Mouse (Mus musculus) liver, adult 2 months (tissue): Measurements from ENCODE around the gene Trim66. TPM values are rescaled to one million over a fixed set of nuclear protein-coding genes. Genes with fewer than 3 reads are reported as not detected.

Experiments used
- DNase-seq: peaks from one replicate; pipeline ENCODE4 v3.0.0-alpha.2; 2011; ENCODE audit warnings: low read depth, low spot score; ENCODE audit errors: extremely low read depth
- H3K27ac ChIP-seq: fragments of 200-500 bp; replicated peaks from 2 replicates; pipeline ENCODE4 v1.5.1; 2012; ENCODE audit warnings: low read depth, mild to moderate bottlenecking, control low read depth, inconsistent platforms, low read length; ENCODE audit not compliant: insufficient read depth
- H3K27me3 ChIP-seq: fragments of 200-500 bp; 2 replicates; pipeline ENCODE4 v1.6.1; 2012; ENCODE audit warnings: mild to moderate bottlenecking, moderate library complexity, low read length, inconsistent platforms; ENCODE audit not compliant: control insufficient read depth, insufficient read depth
- H3K36me3 ChIP-seq: fragments of 200-500 bp; 2 replicates; pipeline ENCODE4 v1.6.1; 2012; ENCODE audit warnings: low read length, inconsistent platforms; ENCODE audit not compliant: control insufficient read depth, insufficient read depth
- H3K4me1 ChIP-seq: fragments of 200-500 bp; 2 replicates; pipeline ENCODE4 v1.6.1; 2011; ENCODE audit warnings: low read length; ENCODE audit not compliant: control insufficient read depth, insufficient read depth
- H3K4me3 ChIP-seq: fragments of 200-500 bp; 2 replicates; pipeline ENCODE4 v1.5.1; 2011; ENCODE audit warnings: low read depth, mild to moderate bottlenecking, control low read depth, low read length, moderate library complexity; ENCODE audit not compliant: insufficient read depth
- H3K79me2 ChIP-seq: fragments of 200-500 bp; 2 replicates; pipeline ENCODE4 v1.6.1; 2012; ENCODE audit warnings: inconsistent platforms, mild to moderate bottlenecking, low read length, moderate library complexity; ENCODE audit not compliant: control insufficient read depth, insufficient read depth
- H3K9ac ChIP-seq: fragments of 200-500 bp; 2 replicates; pipeline ENCODE4 v1.6.1; 2012; ENCODE audit warnings: low read depth, mild to moderate bottlenecking, control low read depth, inconsistent platforms, low read length
- CTCF ChIP-seq: fragments of 200-500 bp; IDR thresholded peaks from 2 replicates; pipeline ENCODE4 v1.5.1; 2011; ENCODE audit warnings: low read depth, low read length, control low read depth
- POLR2A ChIP-seq: fragments of 200-500 bp; IDR thresholded peaks from 2 replicates; pipeline ENCODE4 v1.6.1; 2011; ENCODE audit warnings: low read length, control low read depth; ENCODE audit not compliant: insufficient read depth; ENCODE audit errors: extremely low read depth
- WGBS: fragments of 180-500 bp; shearing (Covaris S2); methylation state at CpG from one replicate; pipeline ENCODE4 v1.1.7; 2018; 5-methylcytosine and 5-hydroxymethylcytosine counted together
- polyA plus RNA-seq: library from polyadenylated mRNA; depleted of rRNA; stranded (reverse); fragments of >200 nt; gene quantifications from 2 replicates; pipeline ENCODE4 v1.2.3, GENCODE M21; 2012
- total RNA-seq: library from RNA; depleted of rRNA; stranded (reverse); fragments of >200 nt; gene quantifications from 2 replicates; pipeline ENCODE4 v1.2.3, GENCODE M21; 2014

The Trim66 gene
- total and polyA plus RNA-seq, 2 experiments, result under 0.01 to 0.06 TPM

DNA sequence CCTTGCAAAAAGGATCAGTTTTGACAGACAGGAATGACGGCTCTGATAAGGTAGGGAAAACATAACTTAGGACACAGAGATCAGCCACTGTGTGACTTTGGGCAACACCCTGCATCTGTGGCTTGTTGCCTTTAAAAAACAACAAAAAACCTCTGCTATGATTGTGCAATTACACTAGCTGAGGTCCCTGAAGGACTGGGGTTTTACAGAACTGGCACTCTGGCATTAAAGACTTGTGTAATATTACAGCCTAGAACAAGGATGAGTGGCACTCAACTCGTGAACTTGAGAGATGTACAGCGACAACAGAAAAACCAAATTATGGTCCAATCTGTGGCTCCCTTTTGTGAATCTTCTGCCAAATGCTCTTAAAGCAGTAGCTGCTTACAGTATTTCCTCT, 16.8 kb upstream of the Trim66 start:
- Histone ChIP-seq H3K36me3 (peaks cover 49% of the 10 kb centered on the region), H3K79me2 (peaks cover 3% of the 10 kb centered on the region; the same call in 1 of the 2 replicates), H3K27me3 (no peaks in the 10 kb centered on the region), H3K4me1 (peaks cover 31% of the 10 kb centered on the region), H3K27ac (peak overlapping the region; percentile 51), H3K9ac (no peak overlapping the region), H3K4me3 (no peak overlapping the region)
- peak; percentile 74 for DNase-seq
- no peak for TF ChIP-seq CTCF
- no peak for TF ChIP-seq POLR2A
- 20% methylated on average over 3 of the region's 3 CpGs for WGBS

DNA sequence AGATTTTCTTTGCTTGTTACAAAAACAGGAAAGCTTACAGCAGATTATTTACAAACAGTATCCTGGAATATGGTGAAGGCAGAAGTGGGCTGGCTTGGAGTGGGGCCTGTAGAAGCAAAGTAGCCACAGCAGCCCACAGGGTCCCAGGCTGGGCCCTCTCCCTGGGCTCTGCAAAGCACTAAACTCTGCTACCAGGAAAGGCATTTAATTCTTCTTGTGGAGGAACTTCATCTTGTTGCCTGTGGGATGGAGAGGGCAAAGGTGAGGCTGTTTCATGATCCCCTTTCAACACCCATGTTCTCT, 16.5 kb upstream of the Trim66 start:
- H3K27ac ChIP-seq, result peak overlapping the region; percentile 51
- H3K9ac ChIP-seq, result no peak overlapping the region
- no peaks in the 10 kb centered on the region for H3K27me3 ChIP-seq
- H3K4me3 ChIP-seq, result no peak overlapping the region
- DNase-seq, result no peak
- H3K36me3 ChIP-seq, result peaks cover 49% of the 10 kb centered on the region
- peaks cover 31% of the 10 kb centered on the region for H3K4me1 ChIP-seq
- H3K79me2 ChIP-seq, result peaks cover 7% of the 10 kb centered on the region; the same call in 1 of the 2 replicates
- TF ChIP-seq CTCF (no peak), POLR2A (no peak)

DNA sequence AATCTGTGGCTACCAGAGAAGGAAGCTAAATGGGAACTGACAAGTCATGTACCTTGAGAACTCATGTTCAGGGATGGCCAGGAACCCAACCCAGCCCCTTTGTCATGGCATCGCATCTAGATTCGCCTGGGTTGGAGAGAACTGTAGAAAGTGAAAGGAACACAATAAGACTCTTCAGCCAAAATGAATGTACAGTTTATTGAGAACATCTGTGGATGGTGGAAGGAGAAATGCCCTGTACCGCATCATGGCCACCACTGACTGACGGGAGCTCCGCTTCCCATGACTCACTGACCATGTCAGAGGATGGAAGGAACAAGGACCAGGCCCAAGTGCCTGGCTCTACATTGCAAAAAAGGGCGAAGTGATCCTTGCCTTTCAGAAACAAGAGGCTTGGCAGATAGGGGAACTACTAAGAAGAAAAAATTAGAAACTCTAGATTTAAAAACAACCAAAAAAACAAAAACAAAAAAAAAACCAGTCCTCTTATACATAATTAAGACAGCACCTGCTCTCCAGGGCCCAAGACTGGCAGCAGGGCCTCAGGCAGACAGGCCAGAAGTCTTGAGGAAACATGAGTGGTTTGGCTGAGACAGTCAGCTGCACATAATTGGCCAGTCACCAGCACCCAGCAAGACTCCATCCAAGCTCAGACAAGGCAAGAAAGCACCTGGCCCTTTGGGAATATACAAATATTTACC, 16.0 kb upstream of the Trim66 start:
- Histone ChIP-seq H3K4me3 (no peak overlapping the region), H3K27me3 (no peaks in the 10 kb centered on the region), H3K4me1 (peaks cover 31% of the 10 kb centered on the region), H3K9ac (no peak overlapping the region), H3K36me3 (peaks cover 49% of the 10 kb centered on the region), H3K79me2 (peaks cover 10% of the 10 kb centered on the region; the same call in 1 of the 2 replicates), H3K27ac (peak overlapping the region; percentile 51)
- 85% methylated on average over 6 of the region's 6 CpGs for WGBS
- DNase-seq, result no peak
- TF ChIP-seq POLR2A (no peak), CTCF (no peak)

DNA sequence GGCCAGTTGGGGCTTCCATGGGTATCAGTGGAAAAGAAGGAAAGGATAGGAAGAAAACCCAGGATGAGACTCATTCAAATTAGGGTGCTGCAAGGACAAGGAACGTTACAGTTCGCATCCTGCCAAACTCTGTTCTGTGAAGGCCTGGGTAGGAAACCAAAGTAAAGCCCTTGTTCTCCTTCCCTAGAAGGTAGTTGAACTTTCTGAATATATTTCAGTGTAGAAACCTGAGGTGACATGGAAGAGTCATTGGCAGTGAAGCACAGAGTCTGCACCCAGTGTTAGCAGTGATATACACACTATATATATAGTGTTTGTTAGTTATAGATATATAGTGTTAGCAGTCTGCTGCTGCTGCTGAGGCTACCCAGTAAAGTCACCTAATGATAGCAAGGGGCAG, 15.4 kb upstream of the Trim66 start:
- Histone ChIP-seq H3K36me3 (peaks cover 49% of the 10 kb centered on the region), H3K79me2 (peaks cover 10% of the 10 kb centered on the region; the same call in 1 of the 2 replicates), H3K4me3 (no peak overlapping the region), H3K27ac (no peak overlapping the region), H3K9ac (no peak overlapping the region), H3K4me1 (peaks cover 31% of the 10 kb centered on the region), H3K27me3 (no peaks in the 10 kb centered on the region)
- TF ChIP-seq POLR2A (no peak), CTCF (no peak)
- DNase-seq, result no peak
- WGBS, result 64% methylated on average over 2 of the region's 2 CpGs

DNA sequence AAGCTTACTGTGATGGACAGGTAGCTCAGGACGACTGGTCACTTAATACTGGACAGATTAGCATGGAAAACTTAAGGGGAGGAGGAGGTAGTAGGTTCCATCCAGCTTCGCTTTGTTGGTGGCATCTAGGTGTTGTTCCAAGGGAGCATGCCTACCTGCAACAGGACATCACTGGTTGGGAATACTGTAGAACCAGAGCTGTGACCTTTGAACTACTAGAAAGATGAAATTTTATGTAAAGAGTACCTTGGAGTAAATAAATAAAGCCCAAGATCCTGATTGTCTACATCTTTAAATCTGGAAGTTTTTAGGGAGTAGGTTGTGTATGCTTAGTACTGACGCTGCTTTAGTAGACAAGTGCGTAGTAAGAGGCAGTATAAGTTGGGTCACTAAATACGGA, 14.2 kb upstream of the Trim66 start:
- H3K27me3 ChIP-seq, result no peaks in the 10 kb centered on the region
- peaks cover 36% of the 10 kb centered on the region for H3K4me1 ChIP-seq
- peaks cover 10% of the 10 kb centered on the region; the same call in 1 of the 2 replicates for H3K79me2 ChIP-seq
- peaks cover 47% of the 10 kb centered on the region for H3K36me3 ChIP-seq
- TF ChIP-seq CTCF (no peak), POLR2A (no peak)
- H3K9ac ChIP-seq, result no peak overlapping the region
- DNase-seq, result no peak
- H3K4me3 ChIP-seq, result no peak overlapping the region
- H3K27ac ChIP-seq, result no peak overlapping the region
- WGBS, result 81% methylated on average over 5 of the region's 5 CpGs

DNA sequence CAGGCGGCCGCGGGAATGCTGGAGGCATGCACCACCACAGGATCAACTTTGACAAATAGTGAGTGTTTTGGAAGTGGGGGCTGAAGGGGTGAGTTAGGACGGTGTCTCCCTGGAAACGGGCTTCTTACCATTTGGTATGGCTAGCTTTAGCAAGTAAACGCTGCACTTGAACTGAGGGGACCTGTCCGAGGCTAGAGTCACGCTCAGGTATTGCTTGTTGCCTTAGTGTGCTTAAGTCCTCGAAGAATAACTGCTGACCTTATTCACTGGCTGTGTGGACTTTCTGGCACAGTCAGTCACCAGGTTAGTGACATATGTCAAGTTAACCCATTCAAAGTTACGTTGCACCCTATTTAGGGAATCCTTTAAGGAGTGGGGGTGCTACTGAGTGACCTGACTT, 12.0 kb upstream of the Trim66 start:
- H3K9ac ChIP-seq, result peak overlapping the region; percentile 97
- peaks cover 10% of the 10 kb centered on the region; the same call in 1 of the 2 replicates for H3K79me2 ChIP-seq
- H3K4me1 ChIP-seq, result peaks cover 20% of the 10 kb centered on the region
- peaks cover 41% of the 10 kb centered on the region for H3K36me3 ChIP-seq
- TF ChIP-seq POLR2A, result no peak
- TF ChIP-seq CTCF, result no peak
- H3K27me3 ChIP-seq, result no peaks in the 10 kb centered on the region
- peak; percentile 39 for DNase-seq
- peak overlapping the region; percentile 90 for H3K27ac ChIP-seq
- 1% methylated on average over 10 of the region's 10 CpGs for WGBS
- peak overlapping the region; percentile 93 for H3K4me3 ChIP-seq
